Mouse (Mus musculus): Measurements from ENCODE around the gene Pdcd2. TPM values are rescaled to one million over a fixed set of nuclear protein-coding genes. Genes with fewer than 3 reads are reported as not detected.

Gene Pdcd2
- polyA plus RNA-seq, 1 experiment: 35.3 TPM

GRCm38 (mm10) chr17:15528887-15529286 lies 1.8 kb upstream of the Pdcd2 start:
- Histone ChIP-seq H3K27me3 (ENCODE audit: control insufficient read depth, insufficient read depth, low read length) (no peaks in the 10 kb centered on the region), H3K36me3 (ENCODE audit: control insufficient read depth, insufficient read depth, low read length) (peaks cover 6% of the 10 kb centered on the region; the same call in 1 of the 2 replicates), H3K4me3 (ENCODE audit: low read depth, low read length) (no peak overlapping the region), H3K27ac (ENCODE audit: insufficient read depth, low read depth, low read length) (no peak overlapping the region), H3K4me1 (ENCODE audit: control insufficient read depth, insufficient read depth, insufficient read length, low read length) (peaks cover 2% of the 10 kb centered on the region; the same call in 1 of the 2 replicates)
- WGBS: 79% methylated on average over 2 of the region's 2 CpGs
- TF ChIP-seq CTCF (IDR thresholded peaks at IDR 0.05; ENCODE audit: extremely low read depth, insufficient read length, insufficient replicate concordance, low read depth, low read length) (no peak), POLR2A (IDR thresholded peaks at IDR 0.05; ENCODE audit: low read depth, low read length) (no peak)

- WGBS: 25% methylated on average over 3 of the region's 3 CpGs
- Histone ChIP-seq H3K4me1 (ENCODE audit: control insufficient read depth, insufficient read depth, insufficient read length, low read length) (peaks cover 2% of the 10 kb centered on the region; the same call in 1 of the 2 replicates), H3K4me3 (ENCODE audit: low read depth, low read length) (no peak overlapping the region), H3K36me3 (ENCODE audit: control insufficient read depth, insufficient read depth, low read length) (peaks cover 11% of the 10 kb centered on the region; the same call in 1 of the 2 replicates), H3K27ac (ENCODE audit: insufficient read depth, low read depth, low read length) (no peak overlapping the region; the same call in 1 of the 2 replicates), H3K27me3 (ENCODE audit: control insufficient read depth, insufficient read depth, low read length) (no peaks in the 10 kb centered on the region)
- no peak for TF ChIP-seq POLR2A (IDR thresholded peaks at IDR 0.05; ENCODE audit: low read depth, low read length)
- TF ChIP-seq CTCF (IDR thresholded peaks at IDR 0.05; ENCODE audit: extremely low read depth, insufficient read length, insufficient replicate concordance, low read depth, low read length): no peak
These were observed 673 bp upstream of the Pdcd2 start for GRCm38 (mm10) chr17:15527811-15528136.

DNA sequence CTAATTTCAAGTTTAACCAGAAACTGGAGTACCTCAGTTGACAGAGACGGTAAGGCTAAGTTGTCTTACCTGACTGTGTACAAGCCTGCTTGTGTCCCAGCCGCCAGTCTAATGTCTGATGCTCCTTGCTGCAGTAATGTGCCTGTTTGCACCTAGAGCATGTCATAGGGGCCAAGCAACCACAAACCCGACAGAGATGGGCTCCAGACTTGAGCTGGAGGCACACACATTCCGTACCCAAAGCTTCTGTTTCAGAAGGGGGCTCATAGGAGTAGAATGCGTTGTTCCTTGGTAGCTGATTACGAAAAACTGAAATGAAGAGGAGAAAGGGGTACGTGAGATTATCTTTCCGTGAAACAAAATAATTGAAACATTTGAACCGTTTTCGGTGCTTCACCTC lies 797 bp downstream of the Pdcd2 start:
- Histone ChIP-seq H3K27me3 (ENCODE audit: control insufficient read depth, insufficient read depth, low read length) (no peaks in the 10 kb centered on the region), H3K4me3 (ENCODE audit: low read depth, low read length) (peak overlapping the region; percentile 51), H3K36me3 (ENCODE audit: control insufficient read depth, insufficient read depth, low read length) (peaks cover 22% of the 10 kb centered on the region), H3K4me1 (ENCODE audit: control insufficient read depth, insufficient read depth, insufficient read length, low read length) (peaks cover 2% of the 10 kb centered on the region; the same call in 1 of the 2 replicates), H3K27ac (ENCODE audit: insufficient read depth, low read depth, low read length) (no peak overlapping the region)
- WGBS: 9% methylated on average over 10 of the region's 10 CpGs
- TF ChIP-seq CTCF (IDR thresholded peaks at IDR 0.05; ENCODE audit: extremely low read depth, insufficient read length, insufficient replicate concordance, low read depth, low read length) (no peak), POLR2A (IDR thresholded peaks at IDR 0.05; ENCODE audit: low read depth, low read length) (no peak)

DNA sequence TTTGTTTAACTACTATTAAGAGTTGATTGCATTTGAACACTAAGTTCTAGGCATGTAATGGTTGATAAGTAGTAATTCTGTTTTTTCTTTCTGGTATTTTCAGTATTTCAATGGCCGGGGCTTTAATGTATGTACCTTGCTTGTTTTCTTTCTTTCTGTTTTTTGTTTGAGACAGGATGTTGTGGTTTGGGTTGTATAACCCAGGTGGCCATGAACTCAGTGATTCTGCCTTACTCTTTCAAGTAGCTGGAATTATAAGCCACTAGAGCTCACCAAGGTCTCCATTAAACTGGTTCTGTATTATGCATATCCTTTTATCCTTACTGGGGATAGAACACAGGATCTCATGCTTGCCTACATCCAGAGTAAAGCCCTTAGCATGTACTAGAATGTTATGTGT lies 8.3 kb downstream of the Pdcd2 start:
- Histone ChIP-seq H3K36me3 (ENCODE audit: control insufficient read depth, insufficient read depth, low read length) (peaks cover 63% of the 10 kb centered on the region), H3K27ac (ENCODE audit: insufficient read depth, low read depth, low read length) (no peak overlapping the region), H3K27me3 (ENCODE audit: control insufficient read depth, insufficient read depth, low read length) (no peaks in the 10 kb centered on the region), H3K4me3 (ENCODE audit: low read depth, low read length) (no peak overlapping the region), H3K4me1 (ENCODE audit: control insufficient read depth, insufficient read depth, insufficient read length, low read length) (no peaks in the 10 kb centered on the region)
- no peak for TF ChIP-seq POLR2A (IDR thresholded peaks at IDR 0.05; ENCODE audit: low read depth, low read length)
- no peak for TF ChIP-seq CTCF (IDR thresholded peaks at IDR 0.05; ENCODE audit: extremely low read depth, insufficient read length, insufficient replicate concordance, low read depth, low read length)
- 92% methylated on average over 1 of the region's 1 CpGs for WGBS

GRCm38 (mm10) chr17:15518186-15518585 lies 8.9 kb downstream of the Pdcd2 start:
- H3K27ac ChIP-seq (ENCODE audit: insufficient read depth, low read depth, low read length): no peak overlapping the region
- no peak for TF ChIP-seq POLR2A (IDR thresholded peaks at IDR 0.05; ENCODE audit: low read depth, low read length)
- no peak for TF ChIP-seq CTCF (IDR thresholded peaks at IDR 0.05; ENCODE audit: extremely low read depth, insufficient read length, insufficient replicate concordance, low read depth, low read length)
- H3K36me3 ChIP-seq (ENCODE audit: control insufficient read depth, insufficient read depth, low read length): peaks cover 64% of the 10 kb centered on the region
- WGBS: 94% methylated on average over 5 of the region's 5 CpGs
- H3K4me1 ChIP-seq (ENCODE audit: control insufficient read depth, insufficient read depth, insufficient read length, low read length): no peaks in the 10 kb centered on the region
- H3K4me3 ChIP-seq (ENCODE audit: low read depth, low read length): no peak overlapping the region
- H3K27me3 ChIP-seq (ENCODE audit: control insufficient read depth, insufficient read depth, low read length): no peaks in the 10 kb centered on the region

DNA sequence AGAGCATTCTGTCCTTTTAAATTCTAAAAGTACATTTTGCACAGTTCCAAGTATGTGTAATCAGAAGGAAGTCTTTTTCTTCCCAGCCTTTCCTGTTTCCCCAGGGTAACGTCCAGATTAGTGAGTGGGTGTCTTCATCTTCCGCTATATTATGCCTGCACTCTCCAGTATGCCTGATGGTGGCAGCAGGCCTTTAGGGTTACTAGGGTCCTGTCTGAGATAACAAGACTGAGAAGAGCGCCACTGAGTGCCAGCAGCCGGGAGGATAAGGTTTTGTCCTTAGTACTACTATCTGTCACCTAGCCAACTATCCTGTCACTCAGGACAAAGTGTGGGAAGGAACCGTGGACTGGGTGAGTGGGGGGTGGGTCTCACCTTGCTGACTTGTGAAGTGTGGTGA lies 9.3 kb downstream of the Pdcd2 start:
- Histone ChIP-seq H3K27me3 (ENCODE audit: control insufficient read depth, insufficient read depth, low read length) (no peaks in the 10 kb centered on the region), H3K4me3 (ENCODE audit: low read depth, low read length) (no peak overlapping the region), H3K36me3 (ENCODE audit: control insufficient read depth, insufficient read depth, low read length) (peaks cover 61% of the 10 kb centered on the region), H3K4me1 (ENCODE audit: control insufficient read depth, insufficient read depth, insufficient read length, low read length) (no peaks in the 10 kb centered on the region), H3K27ac (ENCODE audit: insufficient read depth, low read depth, low read length) (no peak overlapping the region)
- TF ChIP-seq CTCF (IDR thresholded peaks at IDR 0.05; ENCODE audit: extremely low read depth, insufficient read length, insufficient replicate concordance, low read depth, low read length): no peak
- TF ChIP-seq POLR2A (IDR thresholded peaks at IDR 0.05; ENCODE audit: low read depth, low read length): no peak
- WGBS: 69% methylated on average over 5 of the region's 5 CpGs

DNA sequence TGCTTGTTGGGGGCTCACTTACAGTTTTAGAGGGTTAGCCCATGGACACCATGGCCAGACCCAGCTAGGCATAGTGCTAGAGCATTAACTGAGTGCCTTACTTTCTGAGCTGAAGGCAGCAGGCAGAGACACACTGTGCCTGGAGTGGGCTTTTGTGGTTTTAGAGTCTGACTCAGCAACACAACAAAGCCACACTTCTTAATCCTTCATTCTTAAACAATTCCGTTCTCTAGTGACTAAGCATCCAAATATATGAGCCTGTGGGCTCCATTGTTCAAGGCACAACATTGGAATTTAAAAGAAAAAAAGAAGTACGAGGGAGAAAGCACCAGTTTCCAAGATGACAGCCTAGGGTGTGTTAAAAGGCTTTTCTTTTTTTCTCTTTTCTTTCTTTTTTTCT lies 16.4 kb downstream of the Pdcd2 start:
- peaks cover 58% of the 10 kb centered on the region for H3K36me3 ChIP-seq (ENCODE audit: control insufficient read depth, insufficient read depth, low read length)
- H3K27me3 ChIP-seq (ENCODE audit: control insufficient read depth, insufficient read depth, low read length): no peaks in the 10 kb centered on the region
- no peak overlapping the region for H3K27ac ChIP-seq (ENCODE audit: insufficient read depth, low read depth, low read length)
- 93% methylated on average over 2 of the region's 2 CpGs for WGBS
- H3K4me1 ChIP-seq (ENCODE audit: control insufficient read depth, insufficient read depth, insufficient read length, low read length): no peaks in the 10 kb centered on the region
- TF ChIP-seq CTCF (IDR thresholded peaks at IDR 0.05; ENCODE audit: extremely low read depth, insufficient read length, insufficient replicate concordance, low read depth, low read length): no peak
- no peak for TF ChIP-seq POLR2A (IDR thresholded peaks at IDR 0.05; ENCODE audit: low read depth, low read length)
- no peak overlapping the region for H3K4me3 ChIP-seq (ENCODE audit: low read depth, low read length)

Data from small intestine, adult 2 months (tissue).